Mouse (Mus musculus) adrenal gland, postnatal 25 days (tissue): ENCODE results near the gene Ppm1f. TPM values are rescaled to one million over a fixed set of nuclear protein-coding genes. Genes with fewer than 3 reads are reported as not detected.
"Not testable (repeated sequence)": the region's sequence is repeated elsewhere in the genome, so short reads cannot be mapped to it uniquely, and the experiment has no call there.

Experiments used
- DNase-seq: peaks from one replicate; pipeline ENCODE4 v3.0.0; 2021; ENCODE audit warnings: mixed read lengths
- total RNA-seq: library from RNA; stranded (reverse); gene quantifications from 2 replicates; pipeline ENCODE4 v1.2.3, GENCODE M21; 2021

The Ppm1f gene
- total RNA-seq, 1 experiment from 2014 or later: 45.4 TPM

DNA sequence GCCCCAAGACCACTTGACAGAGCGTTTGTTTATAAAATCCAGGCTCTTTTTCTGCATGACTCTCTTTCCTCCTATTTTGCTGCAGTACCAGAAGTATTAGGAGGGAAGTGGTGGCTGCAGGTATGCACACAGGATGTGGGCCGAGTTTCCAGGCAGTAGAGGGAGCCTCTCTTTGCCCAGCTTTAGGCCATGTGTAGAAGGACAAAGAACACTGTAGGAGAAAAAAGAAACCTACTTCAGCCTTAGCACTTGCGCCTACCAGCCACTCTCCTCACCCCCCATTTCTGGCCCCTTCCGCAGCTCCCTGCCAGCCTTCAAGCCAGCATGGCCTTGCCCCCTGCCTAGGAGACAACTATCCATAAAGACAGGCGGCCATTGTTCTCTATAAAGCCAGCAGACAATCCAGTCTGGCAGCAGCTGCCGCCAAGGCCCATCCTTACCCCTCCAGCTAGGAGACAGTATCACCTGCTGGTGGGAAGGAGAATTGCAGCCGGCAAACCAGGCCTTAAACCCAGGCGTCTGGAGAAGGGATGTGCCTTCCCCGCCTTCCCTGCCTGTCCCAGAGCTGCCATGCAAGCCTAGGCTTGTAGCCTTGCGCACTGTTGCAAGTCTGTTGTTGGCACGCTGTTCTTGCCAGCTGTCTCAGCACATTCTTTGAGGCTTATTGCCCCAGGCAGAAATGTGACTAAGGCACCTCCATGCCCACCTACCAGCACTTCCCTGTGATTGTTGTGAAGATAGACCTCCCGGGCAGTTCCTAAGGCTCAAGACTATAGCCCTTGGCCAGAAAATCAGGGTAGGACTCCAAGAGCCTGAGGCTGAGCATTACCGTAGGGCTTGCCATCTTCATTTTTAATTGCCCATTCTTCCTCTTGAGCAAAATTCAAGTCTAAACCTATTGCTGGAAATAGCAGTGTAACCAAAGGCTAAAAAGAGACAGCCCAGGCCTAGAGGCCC is 15.7 kb downstream of the Ppm1f start:
- DNase-seq: peak; percentile 75

DNA sequence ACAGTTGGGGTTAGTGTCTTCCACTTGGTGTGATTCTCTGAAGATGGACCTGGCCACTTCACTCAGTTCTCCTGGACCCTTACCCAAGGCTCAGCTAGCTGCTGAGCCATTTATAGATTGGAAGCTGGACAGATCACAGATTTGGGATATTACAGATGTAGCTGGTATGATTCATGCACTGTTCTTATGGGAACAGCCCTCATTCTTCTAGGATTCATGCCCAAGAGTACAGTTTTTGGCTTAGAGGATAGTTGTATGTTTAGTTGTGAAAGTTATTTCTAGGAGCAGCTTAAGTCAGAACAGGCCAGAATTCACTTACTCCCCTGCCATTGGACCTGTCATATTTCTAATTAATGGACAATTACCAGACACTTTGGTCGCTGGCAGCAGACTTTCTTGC is 17.2 kb downstream of the Ppm1f start:
- DNase-seq: no peak

DNA sequence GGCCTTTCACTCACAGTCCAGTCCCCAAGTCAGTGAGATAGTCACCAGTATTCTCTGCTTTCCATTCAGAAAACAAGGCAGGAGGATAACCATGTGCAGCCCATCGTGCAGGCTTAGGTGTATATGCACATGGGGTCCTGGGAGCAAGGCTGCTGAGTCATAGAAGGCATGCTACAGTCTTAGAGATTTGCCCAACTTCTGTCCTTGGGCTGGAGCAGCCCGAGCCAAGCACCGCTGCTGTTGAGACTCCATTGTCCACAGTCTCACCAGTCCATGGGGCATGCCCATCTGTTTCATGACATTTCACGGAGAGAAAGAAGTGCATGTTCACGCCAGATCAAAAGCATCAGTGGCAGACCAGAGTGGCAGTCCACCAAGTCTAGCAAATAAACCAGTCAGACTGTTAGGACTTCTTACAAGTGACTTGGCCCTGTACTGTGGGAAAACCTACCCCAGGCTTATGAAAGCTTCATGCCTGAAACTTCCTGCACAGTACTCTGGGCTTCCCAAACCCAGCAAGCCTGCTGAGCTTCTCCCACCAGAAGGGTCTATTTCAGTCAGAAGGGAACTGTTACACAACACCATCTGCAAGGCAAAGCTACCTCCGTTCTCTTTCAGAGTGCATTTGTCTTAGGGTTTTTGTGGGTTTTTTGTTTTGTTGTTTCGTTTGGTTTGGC is 22.3 kb downstream of the Ppm1f start:
- DNase-seq: peak; percentile 28

- peak; percentile 58 for DNase-seq
Measured at GRCm38 (mm10) chr16:16921021-16921435, 24.8 kb downstream of the Ppm1f start.

- DNase-seq: peak; percentile 31
Measured at GRCm38 (mm10) chr16:16924481-16924880, 28.2 kb downstream of the Ppm1f start.

DNA sequence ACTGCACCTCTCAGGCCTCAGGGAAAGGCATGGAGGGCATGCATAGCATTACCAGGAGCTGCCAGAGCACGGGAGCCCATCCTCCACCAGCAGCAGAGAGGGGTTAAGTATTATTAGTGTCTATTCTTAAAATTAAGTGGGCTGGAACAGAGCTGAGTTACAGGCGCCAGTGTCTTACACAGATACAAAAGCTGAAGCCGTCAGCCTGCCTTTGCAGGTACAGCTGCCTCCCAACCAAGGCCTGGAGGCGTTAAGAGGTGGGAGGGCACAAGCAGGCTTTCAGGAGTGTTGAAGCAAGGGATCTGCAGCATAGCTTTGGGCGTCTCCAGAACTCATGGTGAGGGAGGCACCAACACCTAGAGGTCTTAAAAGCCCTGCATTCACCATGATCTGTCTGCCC is 30.3 kb downstream of the Ppm1f start:
- no peak for DNase-seq

- DNase-seq: not testable (repeated sequence)
Measured at GRCm38 (mm10) chr16:16928908-16929307, 32.6 kb downstream of the Ppm1f start.

DNA sequence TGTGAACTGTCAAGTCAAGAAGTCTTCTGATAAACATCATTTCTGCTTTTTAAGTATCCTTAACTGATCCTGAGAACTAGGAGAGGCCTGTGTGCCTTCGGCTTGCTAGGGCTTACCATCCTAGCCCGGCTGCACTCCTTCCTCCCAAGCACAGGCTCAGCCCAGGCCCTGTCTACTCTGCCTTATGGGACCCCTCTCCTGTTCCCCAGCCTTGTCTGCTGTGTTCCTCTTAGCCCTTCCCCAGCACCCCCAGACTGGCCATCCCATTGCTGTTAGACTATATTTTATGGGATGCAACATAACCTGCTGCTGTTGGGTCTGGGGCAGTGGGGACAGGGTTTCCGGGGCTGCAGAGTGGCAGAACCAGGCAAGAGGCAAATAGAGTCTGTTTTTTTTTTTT is 34.1 kb downstream of the Ppm1f start:
- no peak for DNase-seq

DNA sequence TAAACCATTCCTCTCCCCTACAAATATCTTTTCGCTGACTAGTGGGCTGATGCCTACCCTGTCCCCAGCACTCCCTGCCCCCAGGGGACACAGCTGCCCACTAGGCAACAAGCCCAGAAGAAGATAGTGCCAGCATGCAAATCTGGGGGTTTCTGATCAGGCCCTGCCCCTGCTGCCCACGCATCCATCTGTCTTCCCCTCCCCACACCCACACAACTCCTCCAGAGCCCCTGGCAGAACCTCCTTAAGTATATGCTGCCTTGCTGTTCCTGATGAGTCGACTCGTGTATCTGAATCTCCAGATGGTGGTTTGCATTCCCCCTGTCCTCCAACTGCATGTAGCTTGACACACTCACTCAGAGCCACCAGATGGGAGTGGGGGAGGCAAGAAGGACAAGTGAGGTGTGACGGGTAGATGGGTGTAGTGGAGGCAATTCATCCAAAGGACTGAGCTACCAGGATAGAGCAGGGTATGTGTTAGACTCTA is 34.6 kb downstream of the Ppm1f start:
- no peak for DNase-seq

GRCm38 (mm10) chr16:16939543-16939942 is 43.3 kb downstream of the Ppm1f start:
- no peak for DNase-seq

DNA sequence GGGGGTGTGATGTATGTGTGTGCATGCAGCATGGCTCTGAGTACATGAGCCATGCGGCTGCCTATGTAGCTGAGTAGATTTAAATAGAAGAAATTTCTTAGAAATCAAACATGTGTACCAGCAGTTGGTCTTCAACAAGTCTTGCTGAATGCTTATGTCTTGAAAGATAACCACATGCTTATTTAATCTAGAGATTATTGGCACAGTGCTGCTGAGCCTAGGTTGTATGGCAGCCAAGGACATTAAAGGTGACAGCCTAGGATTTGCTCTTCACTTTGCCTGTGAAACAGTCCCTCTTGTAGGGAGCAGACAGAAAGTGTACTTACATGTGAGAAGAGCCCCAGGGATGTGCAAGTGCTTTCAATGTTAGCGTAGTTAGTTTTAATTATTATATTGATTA is 44.8 kb downstream of the Ppm1f start:
- no peak for DNase-seq

- no peak for DNase-seq
Measured at GRCm38 (mm10) chr16:16958575-16958974, 62.3 kb downstream of the Ppm1f start.

- no peak for DNase-seq
Measured at GRCm38 (mm10) chr16:16959907-16960306, 63.6 kb downstream of the Ppm1f start.

DNA sequence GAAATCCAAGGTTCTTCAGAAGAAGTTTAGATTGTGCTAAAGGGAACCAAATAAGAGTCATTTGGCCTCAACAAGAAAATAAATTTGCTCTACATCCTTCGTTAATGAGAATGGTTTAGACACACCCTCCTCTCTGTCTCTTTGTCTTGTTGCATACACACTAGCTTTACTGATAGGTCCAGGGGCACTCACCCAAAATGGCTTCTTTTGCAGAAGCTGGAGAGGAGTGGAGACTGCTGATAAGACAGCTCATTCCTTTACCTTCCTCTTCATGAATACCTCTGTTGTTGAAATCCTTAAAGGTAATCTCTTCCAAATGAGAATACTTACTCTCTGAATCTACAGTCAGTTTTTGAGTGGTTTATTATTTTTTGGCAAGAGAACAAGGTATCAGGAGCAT is 68.9 kb downstream of the Ppm1f start:
- DNase-seq: no peak

GRCm38 (mm10) chr16:16966290-16966689 is 70.0 kb downstream of the Ppm1f start:
- DNase-seq: no peak

Other genes with a start within 250 kb of the Ppm1f start
- not detected in 2 replicates for gene Olfr19, start 220.1 kb upstream of the Ppm1f start, total RNA-seq
- 0.15 TPM in 1 of 2 replicates, not detected in the other for gene Spag6l, start 67.0 kb upstream of the Ppm1f start, total RNA-seq
- not detected in 2 replicates for gene Igll1, start 32.5 kb upstream of the Ppm1f start, total RNA-seq
- 74.9 and 75.2 TPM in 2 replicates for gene Top3b, start 25.7 kb upstream of the Ppm1f start, total RNA-seq
- gene Vpreb1, start 25.6 kb upstream of the Ppm1f start, total RNA-seq: 0.91 TPM in 1 of 2 replicates, not detected in the other
- gene Mapk1, start 86.9 kb downstream of the Ppm1f start, total RNA-seq: 209 and 252 TPM in 2 replicates
- 10.0 and 11.7 TPM in 2 replicates for gene Ypel1, start 173.2 kb downstream of the Ppm1f start, total RNA-seq
- 101 and 118 TPM in 2 replicates for gene Ppil2, start 214.8 kb downstream of the Ppm1f start, total RNA-seq
- gene 2610318N02Rik, start 228.7 kb downstream of the Ppm1f start, total RNA-seq: 1.5 TPM in 1 of 2 replicates, not detected in the other
- gene Sdf2l1, start 235.9 kb downstream of the Ppm1f start, total RNA-seq: 27.9 and 28.0 TPM in 2 replicates
- 4.5 and 7.0 TPM in 2 replicates for gene Ydjc, start 248.2 kb downstream of the Ppm1f start, total RNA-seq